Mouse (Mus musculus) liver, embryonic 14.5 days (tissue): ENCODE results near the gene Zfand2b.

Source experiments
- CTCF ChIP-seq: IDR thresholded peaks from 2 replicates; pipeline ENCODE4 v1.5.1; 2016; ENCODE audit warnings: antibody characterized with exemption, low read depth, control low read depth
- EP300 ChIP-seq: IDR thresholded peaks from 2 replicates; pipeline ENCODE4 v1.6.1; 2016; ENCODE audit warnings: antibody characterized with exemption, low read depth

DNA sequence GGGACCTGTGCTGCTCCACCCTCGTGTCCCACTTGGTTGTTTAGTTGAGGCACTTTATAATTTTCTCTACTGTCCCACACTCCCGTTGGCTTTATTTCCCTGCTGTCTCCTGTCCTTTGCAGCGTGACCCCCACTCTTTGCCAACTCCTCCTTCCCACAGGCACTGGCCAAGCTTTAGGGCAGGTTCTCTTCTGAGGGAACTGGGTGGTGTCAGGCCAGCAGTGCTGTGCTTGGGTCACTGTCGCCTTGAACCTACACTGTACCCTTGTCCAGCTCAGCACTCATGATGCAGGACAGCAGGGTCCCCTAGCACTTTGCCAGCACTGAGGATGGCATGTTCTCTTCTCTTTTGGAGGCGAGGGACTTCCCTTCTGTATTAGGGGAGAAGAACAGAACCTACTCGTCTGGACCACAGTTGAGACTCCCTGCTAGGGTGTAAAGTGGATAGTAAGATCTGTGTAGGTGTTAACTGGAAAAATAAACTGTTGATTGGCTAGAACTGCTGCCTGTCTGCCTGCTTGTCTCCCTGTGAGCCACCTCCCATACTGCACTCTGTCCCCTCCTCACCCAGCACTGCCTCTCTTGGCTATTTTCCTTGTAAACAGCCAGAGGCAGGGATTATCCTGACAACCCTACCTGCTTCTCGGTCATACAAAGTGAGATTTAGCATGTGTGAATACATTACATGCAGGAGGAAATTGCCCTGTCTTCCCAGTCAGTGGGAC is 20.9 kb upstream of the Zfand2b start:
- no peak for TF ChIP-seq CTCF
- TF ChIP-seq EP300, result no peak
